Mouse (Mus musculus) stomach, embryonic 16.5 days (tissue): ENCODE results near the gene Olfr1122. TPM values are rescaled to one million over a fixed set of nuclear protein-coding genes. Genes with fewer than 3 reads are reported as not detected.

Experiments used
- ATAC-seq: fragments of 200-750 bp; cut with Nextera tagmentation; 2 replicates; pipeline ENCODE4 v1.8.0; 2017; ENCODE audit warnings: moderate number of reproducible peaks, moderate TSS enrichment; ENCODE audit not compliant: insufficient read depth, low FRiP score
- H3K27ac ChIP-seq: fragments of 300-500 bp; sonication (generic); 2 replicates; pipeline ENCODE4 v1.5.1; 2014; ENCODE audit warnings: low read length
- H3K27me3 ChIP-seq: fragments of 300-500 bp; sonication (generic); 2 replicates; pipeline ENCODE4 v1.6.1; 2014; ENCODE audit warnings: low read length, control low read depth, mixed read lengths; ENCODE audit not compliant: control insufficient read depth, insufficient read depth
- H3K36me3 ChIP-seq: fragments of 300-500 bp; sonication (generic); 2 replicates; pipeline ENCODE4 v1.6.1; 2014; ENCODE audit warnings: low read length; ENCODE audit not compliant: control insufficient read depth, insufficient read depth
- H3K4me1 ChIP-seq: fragments of 300-500 bp; sonication (generic); 2 replicates; pipeline ENCODE4 v1.6.1; 2014; ENCODE audit warnings: low read length, control low read depth, mixed read lengths; ENCODE audit not compliant: control insufficient read depth, insufficient read depth
- H3K4me2 ChIP-seq: fragments of 300-500 bp; sonication (generic); 2 replicates; pipeline ENCODE4 v1.6.1; 2014; ENCODE audit warnings: low read depth, low read length, mixed read lengths
- H3K4me3 ChIP-seq: fragments of 300-500 bp; sonication (generic); replicated peaks from 2 replicates; pipeline ENCODE4 v1.5.1; 2014; ENCODE audit warnings: mild to moderate bottlenecking, low read length
- H3K9ac ChIP-seq: fragments of 300-500 bp; sonication (generic); 2 replicates; pipeline ENCODE4 v1.6.1; 2014; ENCODE audit warnings: low read length
- H3K9me3 ChIP-seq: fragments of 300-500 bp; sonication (generic); replicated peaks from 2 replicates; pipeline ENCODE4 v1.6.1; 2016; ENCODE audit warnings: low read length, control low read depth; ENCODE audit not compliant: control insufficient read depth
- WGBS: fragments of 180-500 bp; shearing (Covaris S2); extraction: QIAGEN DNeasy Blood & Tissue Kit; methylation state at CpG from one replicate; pipeline ENCODE4 v1.1.7; 2014; 5-methylcytosine and 5-hydroxymethylcytosine counted together
- polyA plus RNA-seq: library from polyadenylated mRNA; unstranded; fragments of >200 nt; fragmentation: Nextera tagmentation; extraction: Ambion mirVana; gene quantifications from 2 replicates; pipeline ENCODE4 v1.2.1, GENCODE M21; 2015

Gene Olfr1122
- polyA plus RNA-seq, 1 experiment from 2014 or later: not detected

GRCm38 (mm10) chr2:87429975-87430374 is 44.3 kb downstream of the Olfr1122 start, which contains the start of gene Olfr1124:
Gene Olfr1124, plus strand, starts transcription at chr2:87430275.
- Histone ChIP-seq H3K36me3 (no peaks in the 10 kb centered on the region), H3K27me3 (no peaks in the 10 kb centered on the region), H3K4me3 (no peak within 1 kb of the TSS), H3K9me3 (no peaks in the 10 kb centered on the region), H3K4me2 (no peak within 1 kb of the TSS), H3K4me1 (no peaks in the 10 kb centered on the region), H3K9ac (no peak within 1 kb of the TSS), H3K27ac (no peak within 1 kb of the TSS)
- WGBS: 98% methylated on average over 1 of the region's 1 CpGs
- no peak for ATAC-seq

GRCm38 (mm10) chr2:87437731-87438130 is 52.1 kb downstream of the Olfr1122 start:
- no peak overlapping the region for H3K4me3 ChIP-seq
- no peak overlapping the region for H3K9ac ChIP-seq
- no peaks in the 10 kb centered on the region for H3K36me3 ChIP-seq
- WGBS: 85% methylated on average over 16 of the region's 16 CpGs
- H3K4me2 ChIP-seq: no peak overlapping the region
- no peaks in the 10 kb centered on the region for H3K27me3 ChIP-seq
- H3K27ac ChIP-seq: no peak overlapping the region
- no peaks in the 10 kb centered on the region for H3K9me3 ChIP-seq
- H3K4me1 ChIP-seq: no peaks in the 10 kb centered on the region
- ATAC-seq: no peak

Other genes with a start within 250 kb of the Olfr1122 start
- not detected in 2 replicates for gene Olfr1110, start 245.5 kb upstream of the Olfr1122 start, polyA plus RNA-seq
- not detected in 2 replicates for gene Olfr1111, start 233.2 kb upstream of the Olfr1122 start, polyA plus RNA-seq
- not detected in 2 replicates for gene Olfr1112, start 198.1 kb upstream of the Olfr1122 start, polyA plus RNA-seq
- not detected in 2 replicates for gene Olfr1113, start 176.9 kb upstream of the Olfr1122 start, polyA plus RNA-seq
- gene Olfr1115, start 137.8 kb upstream of the Olfr1122 start, polyA plus RNA-seq: not detected in 2 replicates
- not detected in 2 replicates for gene Olfr1116, start 118.3 kb upstream of the Olfr1122 start, polyA plus RNA-seq
- not detected in 2 replicates for gene Olfr1118, start 78.3 kb upstream of the Olfr1122 start, polyA plus RNA-seq
- not detected in 2 replicates for gene Olfr1120, start 31.0 kb upstream of the Olfr1122 start, polyA plus RNA-seq
- gene Olfr1121, start 16.0 kb upstream of the Olfr1122 start, polyA plus RNA-seq: not detected in 2 replicates
- gene Olfr1123, start 30.8 kb downstream of the Olfr1122 start, polyA plus RNA-seq: not detected in 2 replicates
- gene Olfr1124, start 44.4 kb downstream of the Olfr1122 start, polyA plus RNA-seq: 0.06 and 0.09 TPM in 2 replicates
- not detected in 2 replicates for gene Olfr1126, start 68.1 kb downstream of the Olfr1122 start, polyA plus RNA-seq
- not detected in 2 replicates for gene Pramel7, start 111.2 kb downstream of the Olfr1122 start, polyA plus RNA-seq
- gene Pramel6, start 120.7 kb downstream of the Olfr1122 start, polyA plus RNA-seq: not detected in 2 replicates
- gene Olfr153, start 145.9 kb downstream of the Olfr1122 start, polyA plus RNA-seq: not detected in 2 replicates
- not detected in 2 replicates for gene Olfr1128, start 159.7 kb downstream of the Olfr1122 start, polyA plus RNA-seq
- gene Olfr1129, start 188.1 kb downstream of the Olfr1122 start, polyA plus RNA-seq: not detected in 2 replicates
- not detected in 2 replicates for gene Olfr1130, start 220.4 kb downstream of the Olfr1122 start, polyA plus RNA-seq
- not detected in 2 replicates for gene Olfr1131, start 241.3 kb downstream of the Olfr1122 start, polyA plus RNA-seq